Mouse (Mus musculus) C2C12 (cell line): ENCODE results near the gene Ibtk.

Experiments used
- CEBPB ChIP-seq: IDR thresholded peaks from one replicate; pipeline ENCODE4 v1.6.1; 2011; ENCODE audit warnings: low read depth, mild to moderate bottlenecking, control low read depth, moderate library complexity
- CTCF ChIP-seq: IDR thresholded peaks from one replicate; pipeline ENCODE4 v1.5.1; 2011; ENCODE audit not compliant: control insufficient read depth, insufficient read depth, insufficient read length
- MAX ChIP-seq: IDR thresholded peaks from one replicate; pipeline ENCODE4 v1.6.1; 2011; ENCODE audit warnings: mild to moderate bottlenecking, control low read depth
- USF1 ChIP-seq: IDR thresholded peaks from one replicate; pipeline ENCODE4 v1.6.1; 2011; ENCODE audit warnings: low read depth, mild to moderate bottlenecking, control low read depth, moderate library complexity

GRCm38 (mm10) chr9:85734821-85735220, 14.3 kb downstream of the Ibtk start:
- TF ChIP-seq MAX, result no peak
- TF ChIP-seq CEBPB, result no peak
- no peak for TF ChIP-seq CTCF
- TF ChIP-seq USF1, result no peak
